Mouse (Mus musculus) midbrain, postnatal 0 days (tissue): ENCODE results near the gene Timm23. TPM values are rescaled to one million over a fixed set of nuclear protein-coding genes. Genes with fewer than 3 reads are reported as not detected.

ENCODE experiments used
- ATAC-seq: fragments of 200-750 bp; cut with Nextera tagmentation; 2 replicates; pipeline ENCODE4 v1.8.0; 2017; ENCODE audit warnings: moderate number of reproducible peaks, mild to moderate bottlenecking, moderate TSS enrichment, moderate library complexity; ENCODE audit not compliant: low FRiP score
- DNase-seq: peaks from one replicate; pipeline ENCODE4 v3.0.0-alpha.2; 2015; ENCODE audit warnings: low spot score
- H3K27ac ChIP-seq: fragments of 300-500 bp; sonication (generic); 2 replicates; pipeline ENCODE4 v1.5.1; 2014; ENCODE audit warnings: low read depth, mild to moderate bottlenecking, low read length, mixed read lengths
- H3K27me3 ChIP-seq: fragments of 300-500 bp; sonication (generic); 2 replicates; pipeline ENCODE4 v1.6.1; 2014; ENCODE audit warnings: low read length, control low read depth, mixed read lengths; ENCODE audit not compliant: insufficient read depth
- H3K36me3 ChIP-seq: fragments of 300-500 bp; sonication (generic); 2 replicates; pipeline ENCODE4 v1.6.1; 2014; ENCODE audit warnings: low read length, control low read depth, mixed read lengths; ENCODE audit not compliant: insufficient read depth
- H3K4me1 ChIP-seq: fragments of 300-500 bp; sonication (generic); 2 replicates; pipeline ENCODE4 v1.6.1; 2014; ENCODE audit warnings: mild to moderate bottlenecking, control low read depth, antibody characterized with exemption, low read length, mixed read lengths; ENCODE audit not compliant: insufficient read depth
- H3K4me2 ChIP-seq: fragments of 300-500 bp; sonication (generic); 2 replicates; pipeline ENCODE4 v1.6.1; 2014; ENCODE audit warnings: low read depth, mild to moderate bottlenecking, low read length, mixed read lengths; ENCODE audit not compliant: poor library complexity, severe bottlenecking
- H3K4me3 ChIP-seq: fragments of 300-500 bp; sonication (generic); 2 replicates; pipeline ENCODE4 v1.5.1; 2014; ENCODE audit warnings: low read depth, mild to moderate bottlenecking, low read length, moderate library complexity
- H3K9ac ChIP-seq: fragments of 300-500 bp; sonication (generic); replicated peaks from 2 replicates; pipeline ENCODE4 v1.6.1; 2014; ENCODE audit warnings: mild to moderate bottlenecking, low read length, moderate library complexity, mixed read lengths; ENCODE audit not compliant: poor library complexity, severe bottlenecking
- H3K9me3 ChIP-seq: fragments of 300-500 bp; sonication (generic); 2 replicates; pipeline ENCODE4 v1.6.1; 2016; ENCODE audit warnings: low read length, control low read depth
- CTCF ChIP-seq: IDR thresholded peaks from 2 replicates; pipeline ENCODE4 v1.5.1; 2016; ENCODE audit warnings: antibody characterized with exemption, mild to moderate bottlenecking
- WGBS: fragments of 180-500 bp; shearing (Covaris S2); extraction: QIAGEN DNeasy Blood & Tissue Kit; methylation state at CpG from one replicate; pipeline ENCODE4 v1.1.7; 2014; 5-methylcytosine and 5-hydroxymethylcytosine counted together
- polyA plus RNA-seq: library from polyadenylated mRNA; unstranded; fragments of >200 nt; fragmentation: Nextera tagmentation; extraction: Ambion mirVana; gene quantifications from 2 replicates; pipeline ENCODE4 v1.2.1, GENCODE M21; 2015
- total RNA-seq: library from RNA; depleted of rRNA; stranded (reverse); fragments of >200 nt; gene quantifications from 2 replicates; pipeline ENCODE4 v1.2.3, GENCODE M21; 2014

Gene Timm23
- total and polyA plus RNA-seq, 2 experiments from 2014 or later: 107 to 242 TPM

DNA sequence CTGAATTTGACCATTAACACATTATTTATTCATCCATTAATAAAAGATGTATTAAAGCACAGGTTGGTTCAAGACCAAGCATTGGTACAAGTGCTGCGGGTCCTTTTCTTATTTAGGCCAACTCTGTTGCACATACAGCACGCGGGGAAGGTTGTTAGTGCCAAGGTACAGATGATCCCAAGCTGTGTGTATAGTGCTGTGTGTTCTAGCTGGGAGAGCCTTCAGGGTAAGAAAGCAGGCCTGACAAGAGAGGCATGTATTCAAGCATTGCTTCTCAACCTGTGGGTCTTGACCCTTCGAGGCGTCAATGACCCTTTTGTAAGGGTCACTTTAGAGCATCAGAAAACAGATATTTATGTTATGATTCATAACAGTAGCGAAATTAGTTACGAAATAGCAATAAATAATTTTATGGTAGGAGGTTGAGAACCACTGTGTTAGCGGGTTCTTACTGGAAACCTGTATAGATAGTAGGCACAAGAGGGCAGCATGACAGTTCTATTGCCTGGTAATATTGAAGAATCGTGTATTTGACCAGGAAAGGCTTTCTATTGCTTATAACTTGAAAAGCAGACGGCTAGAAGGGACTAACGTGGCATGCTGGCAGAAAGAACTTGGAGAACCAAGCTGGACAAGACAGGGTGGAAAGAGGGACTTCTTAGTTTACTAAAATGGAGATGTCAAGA is 38.4 kb downstream of the Timm23 start:
- Histone ChIP-seq H3K4me3 (no peak overlapping the region), H3K9ac (no peak overlapping the region), H3K4me1 (peaks cover 12% of the 10 kb centered on the region; the same call in 1 of the 2 replicates), H3K36me3 (no peaks in the 10 kb centered on the region), H3K27ac (no peak overlapping the region), H3K9me3 (no peaks in the 10 kb centered on the region), H3K27me3 (no peaks in the 10 kb centered on the region), H3K4me2 (no peak overlapping the region)
- ATAC-seq (no peak), DNase-seq (no peak)
- WGBS: 91% methylated on average over 11 of the region's 11 CpGs
- no peak for TF ChIP-seq CTCF

DNA sequence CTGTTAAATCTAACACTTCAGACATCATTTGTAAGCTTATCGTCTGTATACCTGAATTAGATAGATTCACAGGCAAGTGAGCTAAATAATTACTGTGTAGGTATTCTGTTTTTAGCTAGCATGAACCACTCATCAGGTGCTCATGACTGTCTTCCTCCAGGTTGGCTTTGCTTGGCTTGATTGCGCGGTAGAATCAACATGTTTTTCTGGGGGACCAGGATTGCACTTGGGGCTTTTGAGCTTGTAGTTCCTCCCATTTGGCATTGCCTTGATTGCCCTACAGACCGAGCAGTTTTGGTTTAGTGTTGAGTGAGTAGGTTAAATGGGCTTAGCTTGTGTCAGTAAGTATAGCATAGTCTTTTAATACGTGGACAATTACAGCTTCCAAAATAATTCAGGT is 39.5 kb downstream of the Timm23 start:
- ATAC-seq (no peak), DNase-seq (no peak)
- Histone ChIP-seq H3K4me2 (no peak overlapping the region), H3K36me3 (no peaks in the 10 kb centered on the region), H3K9me3 (no peaks in the 10 kb centered on the region), H3K4me1 (peaks cover 12% of the 10 kb centered on the region; the same call in 1 of the 2 replicates), H3K27me3 (no peaks in the 10 kb centered on the region), H3K27ac (no peak overlapping the region), H3K4me3 (no peak overlapping the region), H3K9ac (no peak overlapping the region)
- no peak for TF ChIP-seq CTCF
- WGBS: 95% methylated on average over 5 of the region's 5 CpGs

DNA sequence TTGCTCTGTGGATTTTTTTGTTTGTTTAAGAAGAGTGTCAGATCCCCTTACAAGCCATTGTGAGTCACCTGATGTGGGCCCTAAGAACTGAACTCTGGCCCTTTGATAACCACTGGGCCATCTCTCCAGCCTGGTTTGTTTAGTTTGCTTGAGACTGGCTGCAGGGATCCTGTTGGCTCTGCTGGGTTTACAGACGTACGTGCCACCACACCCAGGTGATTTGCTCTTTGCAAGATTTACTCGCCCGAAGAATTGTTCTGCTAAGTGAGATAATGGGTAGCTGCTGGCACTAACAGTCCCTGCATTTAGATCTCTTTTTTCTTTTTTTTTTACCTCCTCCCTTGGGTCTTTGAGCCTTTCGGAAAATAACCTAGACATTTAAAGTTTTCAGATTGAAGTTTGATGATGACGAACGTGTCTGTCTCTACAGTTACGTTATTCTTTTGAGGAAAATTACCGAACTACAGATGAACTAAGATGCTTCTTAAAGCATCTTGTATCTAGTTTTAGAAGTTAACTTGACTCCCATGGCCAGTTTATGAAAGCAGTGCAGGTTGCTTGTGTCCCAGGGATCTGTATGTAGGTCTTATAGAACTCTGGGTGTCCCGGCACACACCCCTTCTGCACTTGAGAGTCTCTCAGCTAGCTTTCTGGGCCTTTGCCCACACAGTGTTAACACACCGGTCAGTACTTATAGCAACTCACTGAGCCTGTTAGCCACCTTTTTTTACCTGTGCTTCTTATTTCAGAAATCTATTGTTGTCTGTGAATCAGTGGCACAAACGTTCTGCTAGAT is 40.4 kb downstream of the Timm23 start:
- ATAC-seq: no peak
- WGBS: 94% methylated on average over 12 of the region's 12 CpGs
- peak overlapping the region; percentile 95; the same call in 1 of the 2 replicates for H3K9ac ChIP-seq
- no peak overlapping the region for H3K27ac ChIP-seq
- H3K9me3 ChIP-seq: no peaks in the 10 kb centered on the region
- H3K27me3 ChIP-seq: no peaks in the 10 kb centered on the region
- no peaks in the 10 kb centered on the region for H3K36me3 ChIP-seq
- H3K4me1 ChIP-seq: peaks cover 12% of the 10 kb centered on the region; the same call in 1 of the 2 replicates
- H3K4me3 ChIP-seq: peak overlapping the region; percentile 77
- DNase-seq: no peak
- H3K4me2 ChIP-seq: peak overlapping the region; percentile 76
- no peak for TF ChIP-seq CTCF

DNA sequence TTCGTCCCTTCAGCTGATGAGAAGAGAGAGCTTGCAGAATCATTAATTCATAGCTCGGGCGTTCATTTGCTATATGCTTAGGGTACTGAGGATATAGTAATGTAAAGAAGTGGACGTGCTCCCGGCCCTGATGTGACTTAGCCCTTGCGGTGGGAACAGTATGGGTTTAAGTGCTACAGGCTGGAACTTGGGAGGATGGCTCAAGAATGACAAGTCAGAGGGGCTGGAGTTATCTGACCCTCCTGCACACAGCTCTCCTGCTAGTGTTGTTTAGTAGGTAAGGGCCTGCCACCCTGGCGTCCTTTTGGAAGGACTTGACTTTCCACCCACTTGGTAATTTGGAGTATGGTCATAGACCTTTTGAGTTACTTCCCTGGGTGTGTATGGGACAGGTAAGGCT is 41.1 kb downstream of the Timm23 start:
- DNase-seq: no peak
- Histone ChIP-seq H3K36me3 (no peaks in the 10 kb centered on the region), H3K9ac (peak overlapping the region; percentile 95), H3K4me2 (peak overlapping the region; percentile 76), H3K9me3 (no peaks in the 10 kb centered on the region), H3K27ac (peak overlapping the region; percentile 90), H3K4me1 (peaks cover 12% of the 10 kb centered on the region; the same call in 1 of the 2 replicates), H3K27me3 (no peaks in the 10 kb centered on the region), H3K4me3 (peak overlapping the region; percentile 77)
- WGBS: 37% methylated on average over 7 of the region's 7 CpGs
- TF ChIP-seq CTCF: no peak
- no peak for ATAC-seq

DNA sequence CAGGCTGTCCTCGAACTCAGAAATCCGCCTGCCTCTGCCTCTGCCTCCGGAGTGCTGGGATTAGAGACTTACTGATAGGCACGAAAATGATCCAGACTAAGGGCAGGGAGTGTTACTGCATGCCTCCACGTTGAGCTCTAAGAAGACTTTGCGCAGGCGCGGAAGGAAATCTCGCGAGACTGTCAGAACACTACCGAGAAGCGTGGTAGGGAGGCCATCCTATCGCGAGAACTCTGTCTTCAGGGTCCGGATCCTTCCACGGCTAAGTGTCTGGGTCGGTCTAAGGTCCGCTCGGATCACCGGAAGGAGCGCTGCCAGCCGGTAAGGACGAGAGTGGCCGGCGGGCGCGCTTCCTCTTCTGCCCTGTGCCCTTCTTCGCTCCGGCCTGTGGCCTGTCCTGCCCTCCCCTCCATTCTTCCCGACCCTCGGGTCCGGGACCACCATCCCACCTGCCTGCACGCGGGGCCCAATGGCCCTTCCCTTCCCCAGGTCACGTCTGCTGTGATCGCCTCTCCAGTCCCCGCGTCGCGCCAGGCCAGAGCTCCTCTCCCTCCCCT is 41.9 kb downstream of the Timm23 start, which contains the start of gene Ncoa4:
Gene Ncoa4 (plus strand): TSS at position 176 of the 557 bp plus-strand sequence.
- peak; percentile 98 for ATAC-seq

More for the DNA sequence above, 41.9 kb downstream of the Timm23 start, which contains the start of gene Ncoa4:
- H3K36me3 ChIP-seq: no peaks in the 10 kb centered on the region
- H3K27ac ChIP-seq: peak within 1 kb of the TSS; percentile 90
- H3K4me3 ChIP-seq: peak within 1 kb of the TSS; percentile 77
- H3K4me2 ChIP-seq: peak within 1 kb of the TSS; percentile 76
- WGBS: 1% methylated on average over 37 of the region's 40 CpGs
- H3K27me3 ChIP-seq: no peaks in the 10 kb centered on the region
- H3K9ac ChIP-seq: peak within 1 kb of the TSS; percentile 95
- no peaks in the 10 kb centered on the region for H3K9me3 ChIP-seq
- H3K4me1 ChIP-seq: peaks cover 7% of the 10 kb centered on the region; the same call in 1 of the 2 replicates
- peak; percentile 45 for TF ChIP-seq CTCF
- peak; percentile 100 for DNase-seq
